Mouse (Mus musculus) midbrain, embryonic 12.5 days (tissue): ENCODE results near the gene Slc27a5. TPM values are rescaled to one million over a fixed set of nuclear protein-coding genes. Genes with fewer than 3 reads are reported as not detected.

ENCODE experiments used
- ATAC-seq: fragments of 200-750 bp; cut with Nextera tagmentation; 2 replicates; pipeline ENCODE4 v1.8.0; 2017; ENCODE audit warnings: low read depth, moderate TSS enrichment, moderate library complexity; ENCODE audit not compliant: low FRiP score
- H3K27ac ChIP-seq: fragments of 300-500 bp; sonication (generic); replicated peaks from 2 replicates; pipeline ENCODE4 v1.5.1; 2016; ENCODE audit warnings: mild to moderate bottlenecking
- H3K27me3 ChIP-seq: fragments of 300-500 bp; sonication (generic); 2 replicates; pipeline ENCODE4 v1.6.1; 2016; ENCODE audit warnings: mild to moderate bottlenecking
- H3K36me3 ChIP-seq: fragments of 300-500 bp; sonication (generic); 2 replicates; pipeline ENCODE4 v1.6.1; 2016
- H3K4me1 ChIP-seq: fragments of 300-500 bp; sonication (generic); 2 replicates; pipeline ENCODE4 v1.6.1; 2016
- H3K4me2 ChIP-seq: fragments of 300-500 bp; sonication (generic); replicated peaks from 2 replicates; pipeline ENCODE4 v1.6.1; 2016; ENCODE audit warnings: mild to moderate bottlenecking, moderate library complexity
- H3K4me3 ChIP-seq: fragments of 300-500 bp; sonication (generic); 2 replicates; pipeline ENCODE4 v1.5.1; 2016; ENCODE audit warnings: mild to moderate bottlenecking
- H3K9ac ChIP-seq: fragments of 300-500 bp; sonication (generic); replicated peaks from 2 replicates; pipeline ENCODE4 v1.6.1; 2016; ENCODE audit warnings: mild to moderate bottlenecking, moderate library complexity
- H3K9me3 ChIP-seq: fragments of 300-500 bp; sonication (generic); 2 replicates; pipeline ENCODE4 v1.6.1; 2016; ENCODE audit warnings: mild to moderate bottlenecking
- WGBS: fragments of 180-500 bp; shearing (Covaris S2); methylation state at CpG from one replicate; pipeline ENCODE4 v1.1.7; 2016; 5-methylcytosine and 5-hydroxymethylcytosine counted together
- polyA plus RNA-seq: library from polyadenylated mRNA; unstranded; fragments of >200 nt; fragmentation: Nextera tagmentation; extraction: Ambion mirVana; gene quantifications from 2 replicates; pipeline ENCODE4 v1.2.1, GENCODE M21; 2016

Slc27a5 gene
- polyA plus RNA-seq, 1 experiment from 2014 or later = not detected

GRCm38 (mm10) chr7:13023928-13024731 is 26.1 kb upstream of the Slc27a5 start:
- H3K4me3 ChIP-seq = peak overlapping the region; percentile 73
- under 1% methylated on average over 83 of the region's 95 CpGs for WGBS
- no peaks in the 10 kb centered on the region for H3K9me3 ChIP-seq
- peak overlapping the region; percentile 98 for H3K27ac ChIP-seq
- peaks cover 28% of the 10 kb centered on the region for H3K4me1 ChIP-seq
- H3K9ac ChIP-seq = peak overlapping the region; percentile 91
- peaks cover 37% of the 10 kb centered on the region for H3K36me3 ChIP-seq
- peak overlapping the region; percentile 97 for H3K4me2 ChIP-seq
- no peaks in the 10 kb centered on the region for H3K27me3 ChIP-seq
- peak; percentile 86 for ATAC-seq

- peak; percentile 67 for ATAC-seq
- Histone ChIP-seq H3K9me3 (no peaks in the 10 kb centered on the region), H3K27me3 (no peaks in the 10 kb centered on the region), H3K4me2 (peak overlapping the region; percentile 97), H3K4me1 (peaks cover 28% of the 10 kb centered on the region), H3K27ac (peak overlapping the region; percentile 98), H3K4me3 (peak overlapping the region; percentile 73), H3K36me3 (peaks cover 25% of the 10 kb centered on the region), H3K9ac (peak overlapping the region; percentile 72)
- 4% methylated on average over 31 of the region's 31 CpGs for WGBS
Observed at GRCm38 (mm10) chr7:13022773-13023535, 25.0 kb upstream of the Slc27a5 start.

DNA sequence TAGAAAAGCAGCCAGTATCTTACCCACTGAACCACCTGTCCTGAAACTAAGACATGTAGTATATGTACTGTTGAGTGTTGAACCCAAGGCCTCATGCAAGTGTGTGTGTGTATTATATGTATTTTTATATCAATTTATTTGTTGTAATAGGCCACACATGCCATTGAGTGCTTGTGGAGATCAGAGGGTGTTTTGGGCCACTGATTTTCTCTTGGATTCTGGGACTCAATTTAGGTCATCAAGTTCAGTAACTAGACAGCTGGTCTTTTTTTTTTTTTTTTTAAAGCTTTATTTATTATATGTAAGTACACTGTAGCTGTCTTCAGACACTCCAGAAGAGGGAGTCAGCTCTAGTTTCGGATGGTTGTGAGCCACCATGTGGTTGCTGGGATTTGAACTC is 17.2 kb upstream of the Slc27a5 start:
- H3K9ac ChIP-seq = no peak overlapping the region
- no peaks in the 10 kb centered on the region for H3K9me3 ChIP-seq
- no peaks in the 10 kb centered on the region for H3K27me3 ChIP-seq
- H3K36me3 ChIP-seq = no peaks in the 10 kb centered on the region
- H3K4me3 ChIP-seq = no peak overlapping the region
- whole genome bisulfite sequencing = 84% methylated on average over 1 of the region's 1 CpGs
- no peak for ATAC-seq
- H3K27ac ChIP-seq = no peak overlapping the region
- peaks cover 5% of the 10 kb centered on the region for H3K4me1 ChIP-seq
- H3K4me2 ChIP-seq = no peak overlapping the region

GRCm38 (mm10) chr7:13014275-13014839 is 16.4 kb upstream of the Slc27a5 start:
- Histone ChIP-seq H3K9me3 (no peaks in the 10 kb centered on the region), H3K27ac (no peak overlapping the region), H3K9ac (no peak overlapping the region), H3K4me1 (peaks cover 6% of the 10 kb centered on the region), H3K27me3 (no peaks in the 10 kb centered on the region), H3K36me3 (no peaks in the 10 kb centered on the region), H3K4me2 (no peak overlapping the region), H3K4me3 (no peak overlapping the region)
- 43% methylated on average over 6 of the region's 6 CpGs for WGBS
- no peak for ATAC-seq

DNA sequence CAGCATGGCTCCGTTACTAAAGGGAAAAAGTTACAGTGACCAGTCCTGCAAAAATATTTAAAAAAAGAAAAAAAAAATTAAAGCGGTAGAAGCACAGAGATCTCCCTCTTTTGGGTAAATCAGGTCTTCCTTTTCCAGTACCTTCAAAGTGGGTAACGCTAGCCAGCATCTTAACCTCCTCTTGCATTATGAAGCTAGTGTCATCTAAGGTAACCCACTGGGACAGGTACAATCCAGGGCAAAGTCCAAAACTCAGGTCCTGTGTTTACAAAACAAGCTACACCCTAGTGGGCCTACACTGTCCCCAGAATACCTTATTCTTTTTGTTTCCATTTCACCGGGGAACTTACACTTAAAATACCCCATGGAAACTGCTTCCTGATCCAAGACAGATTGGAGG is 15.7 kb upstream of the Slc27a5 start:
- Histone ChIP-seq H3K4me1 (peaks cover 10% of the 10 kb centered on the region), H3K27me3 (no peaks in the 10 kb centered on the region)
- WGBS = 68% methylated on average over 4 of the region's 4 CpGs

GRCm38 (mm10) chr7:13010005-13010908 is 12.3 kb upstream of the Slc27a5 start, which contains the start of gene Zbtb45:
Zbtb45 (minus strand) TSS chr7:13010034.
- H3K4me2 ChIP-seq = peak within 1 kb of the TSS; percentile 73
- peaks cover 28% of the 10 kb centered on the region for H3K36me3 ChIP-seq
- WGBS = 15% methylated on average over 26 of the region's 26 CpGs
- H3K9me3 ChIP-seq = no peaks in the 10 kb centered on the region
- H3K27me3 ChIP-seq = peaks cover 21% of the 10 kb centered on the region
- peaks cover 28% of the 10 kb centered on the region for H3K4me1 ChIP-seq
- peak within 1 kb of the TSS; percentile 90 for H3K27ac ChIP-seq
- peak within 1 kb of the TSS; percentile 58 for H3K4me3 ChIP-seq
- peak within 1 kb of the TSS; percentile 75 for H3K9ac ChIP-seq
- ATAC-seq = no peak

More for the DNA sequence above, 15.7 kb upstream of the Slc27a5 start:
- Histone ChIP-seq H3K9me3 (no peaks in the 10 kb centered on the region), H3K36me3 (no peaks in the 10 kb centered on the region), H3K4me2 (no peak overlapping the region), H3K4me3 (no peak overlapping the region), H3K27ac (no peak overlapping the region), H3K9ac (no peak overlapping the region)
- ATAC-seq = no peak

DNA sequence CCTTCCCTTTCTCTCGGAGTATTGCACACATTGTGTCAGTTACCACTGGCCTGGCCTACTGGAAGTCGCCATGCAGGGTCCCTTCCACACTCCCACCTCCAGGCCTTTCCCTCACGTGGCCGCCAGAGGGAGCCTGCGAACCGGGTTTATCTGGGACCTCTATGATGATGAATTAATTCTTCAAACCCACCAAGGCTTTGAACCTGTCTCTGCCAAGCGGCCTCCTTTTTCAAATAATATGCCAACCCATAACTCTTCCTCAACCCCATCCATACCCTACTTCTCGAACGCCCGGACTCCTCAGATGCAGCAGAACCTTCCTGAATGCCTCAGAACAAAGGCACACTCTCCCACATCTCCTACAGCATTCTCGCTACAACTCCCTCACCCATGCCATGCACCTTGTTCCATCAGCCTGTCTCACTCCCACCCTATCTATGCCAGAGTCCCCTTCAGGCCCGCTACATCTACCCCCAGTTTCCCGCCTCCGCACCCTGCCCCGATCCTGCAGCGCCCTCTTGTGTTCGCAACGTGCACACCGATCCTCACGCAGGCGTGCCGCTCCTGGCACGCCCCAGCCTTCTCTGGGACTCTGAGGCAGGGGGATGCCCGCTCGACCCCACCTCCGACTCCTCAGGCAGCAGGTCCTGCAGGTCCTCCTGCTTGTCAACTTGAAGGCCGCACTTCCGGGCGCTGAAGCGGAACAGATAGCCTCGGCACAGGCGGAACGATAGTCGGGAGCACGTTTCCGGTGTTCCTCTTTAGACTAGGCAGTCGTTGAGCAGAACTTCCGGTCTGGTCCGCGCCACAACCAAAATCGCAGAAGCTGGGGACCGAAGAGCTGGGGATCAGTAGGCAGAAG is 11.4 kb upstream of the Slc27a5 start:
- no peaks in the 10 kb centered on the region for H3K9me3 ChIP-seq
- under 1% methylated on average over 42 of the region's 42 CpGs for WGBS
- H3K27ac ChIP-seq = peak overlapping the region; percentile 90
- H3K36me3 ChIP-seq = peaks cover 33% of the 10 kb centered on the region
- ATAC-seq = peak; percentile 90
- H3K4me2 ChIP-seq = peak overlapping the region; percentile 73
- H3K4me1 ChIP-seq = peaks cover 28% of the 10 kb centered on the region
- peaks cover 21% of the 10 kb centered on the region for H3K27me3 ChIP-seq
- H3K9ac ChIP-seq = peak overlapping the region; percentile 75
- H3K4me3 ChIP-seq = peak overlapping the region; percentile 58

GRCm38 (mm10) chr7:13007341-13008092 is 9.5 kb upstream of the Slc27a5 start:
- no peak for ATAC-seq
- H3K36me3 ChIP-seq = peaks cover 33% of the 10 kb centered on the region
- H3K9me3 ChIP-seq = no peaks in the 10 kb centered on the region
- peaks cover 21% of the 10 kb centered on the region for H3K27me3 ChIP-seq
- no peak overlapping the region for H3K27ac ChIP-seq
- 35% methylated on average over 57 of the region's 57 CpGs for WGBS
- H3K9ac ChIP-seq = peak overlapping the region; percentile 41; the same call in 1 of the 2 replicates
- peak overlapping the region; percentile 22 for H3K4me3 ChIP-seq
- peak overlapping the region; percentile 34 for H3K4me2 ChIP-seq
- peaks cover 28% of the 10 kb centered on the region for H3K4me1 ChIP-seq

GRCm38 (mm10) chr7:13006531-13006930 is 8.5 kb upstream of the Slc27a5 start:
- Histone ChIP-seq H3K4me2 (no peak overlapping the region), H3K4me3 (no peak overlapping the region), H3K27ac (no peak overlapping the region), H3K9me3 (no peaks in the 10 kb centered on the region), H3K4me1 (peaks cover 28% of the 10 kb centered on the region), H3K36me3 (peaks cover 33% of the 10 kb centered on the region), H3K27me3 (peaks cover 21% of the 10 kb centered on the region), H3K9ac (no peak overlapping the region)
- ATAC-seq = no peak
- WGBS = 88% methylated on average over 10 of the region's 10 CpGs

GRCm38 (mm10) chr7:13006011-13006410 is 8.0 kb upstream of the Slc27a5 start:
- peaks cover 33% of the 10 kb centered on the region for H3K36me3 ChIP-seq
- peaks cover 21% of the 10 kb centered on the region for H3K27me3 ChIP-seq
- peaks cover 28% of the 10 kb centered on the region for H3K4me1 ChIP-seq
- no peak overlapping the region for H3K27ac ChIP-seq
- no peaks in the 10 kb centered on the region for H3K9me3 ChIP-seq
- no peak for ATAC-seq
- H3K4me2 ChIP-seq = no peak overlapping the region
- no peak overlapping the region for H3K9ac ChIP-seq
- H3K4me3 ChIP-seq = no peak overlapping the region
- 91% methylated on average over 17 of the region's 17 CpGs for WGBS
